Mouse (Mus musculus) neural tube, embryonic 14.5 days (tissue): Measurements from ENCODE around the gene Impad1. TPM values are rescaled to one million over a fixed set of nuclear protein-coding genes. Genes with fewer than 3 reads are reported as not detected.

Source experiments
- ATAC-seq: fragments of 200-750 bp; cut with Nextera tagmentation; 2 replicates; pipeline ENCODE4 v1.8.0; 2017; ENCODE audit warnings: low read depth, mild to moderate bottlenecking, moderate TSS enrichment, moderate library complexity
- H3K27ac ChIP-seq: fragments of 300-500 bp; sonication (generic); 2 replicates; pipeline ENCODE4 v1.5.1; 2014; ENCODE audit warnings: low read depth, mild to moderate bottlenecking, control low read depth, low read length, moderate library complexity, mixed read lengths
- H3K27me3 ChIP-seq: fragments of 300-500 bp; sonication (generic); 2 replicates; pipeline ENCODE4 v1.6.1; 2014; ENCODE audit warnings: low read length; ENCODE audit not compliant: control insufficient read depth, insufficient read depth
- H3K36me3 ChIP-seq: fragments of 300-500 bp; sonication (generic); 2 replicates; pipeline ENCODE4 v1.6.1; 2014; ENCODE audit warnings: low read length, mixed read lengths; ENCODE audit not compliant: control insufficient read depth, insufficient read depth
- H3K4me1 ChIP-seq: fragments of 300-500 bp; sonication (generic); 2 replicates; pipeline ENCODE4 v1.6.1; 2014; ENCODE audit warnings: low read length; ENCODE audit not compliant: control insufficient read depth, insufficient read depth
- H3K4me2 ChIP-seq: fragments of 300-500 bp; sonication (generic); 2 replicates; pipeline ENCODE4 v1.6.1; 2014; ENCODE audit warnings: mild to moderate bottlenecking, low read depth, low read length, control low read depth
- H3K4me3 ChIP-seq: fragments of 300-500 bp; sonication (generic); 2 replicates; pipeline ENCODE4 v1.5.1; 2014; ENCODE audit warnings: low read depth, low read length, control low read depth, mixed read lengths
- H3K9ac ChIP-seq: fragments of 300-500 bp; sonication (generic); replicated peaks from 2 replicates; pipeline ENCODE4 v1.6.1; 2014; ENCODE audit warnings: low read depth, mild to moderate bottlenecking, control low read depth, low read length, mixed read lengths
- H3K9me3 ChIP-seq: fragments of 300-500 bp; sonication (generic); 2 replicates; pipeline ENCODE4 v1.6.1; 2016; ENCODE audit warnings: low read length; ENCODE audit not compliant: control insufficient read depth
- WGBS: fragments of 180-500 bp; shearing (Covaris S2); extraction: QIAGEN DNeasy Blood & Tissue Kit; methylation state at CpG from one replicate; pipeline ENCODE4 v1.1.7; 2014; 5-methylcytosine and 5-hydroxymethylcytosine counted together
- polyA plus RNA-seq: library from polyadenylated mRNA; unstranded; fragments of >200 nt; fragmentation: Nextera tagmentation; extraction: Ambion mirVana; gene quantifications from 2 replicates; pipeline ENCODE4 v1.2.1, GENCODE M21; 2014

Gene Impad1
- polyA plus RNA-seq, 1 experiment from 2014 or later = 53.2 TPM

DNA sequence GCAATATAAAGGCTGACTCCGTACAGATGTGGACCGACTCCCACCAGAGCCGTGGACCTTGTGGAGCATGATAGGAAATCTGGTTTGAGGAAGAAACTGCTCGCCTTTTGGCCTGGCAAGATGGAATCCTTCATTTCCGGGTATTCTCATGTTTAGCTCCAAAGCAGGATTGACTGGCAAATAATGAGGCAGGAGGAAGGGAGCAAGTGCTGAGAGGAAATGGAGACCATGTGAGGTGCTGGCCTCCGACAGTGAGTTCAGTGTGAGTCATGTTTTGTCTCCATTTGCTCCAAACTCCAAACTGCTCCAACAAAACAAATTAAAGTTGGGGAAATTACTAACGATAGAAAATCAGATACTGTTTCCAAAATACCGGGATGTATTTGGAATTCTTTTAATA lies 69.3 kb downstream of the Impad1 start:
- Histone ChIP-seq H3K27me3 (no peaks in the 10 kb centered on the region), H3K9ac (no peak overlapping the region), H3K4me2 (no peak overlapping the region), H3K4me3 (no peak overlapping the region), H3K9me3 (no peaks in the 10 kb centered on the region), H3K36me3 (no peaks in the 10 kb centered on the region), H3K27ac (no peak overlapping the region), H3K4me1 (no peaks in the 10 kb centered on the region)
- 87% methylated on average over 8 of the region's 8 CpGs for WGBS
- no peak for ATAC-seq

DNA sequence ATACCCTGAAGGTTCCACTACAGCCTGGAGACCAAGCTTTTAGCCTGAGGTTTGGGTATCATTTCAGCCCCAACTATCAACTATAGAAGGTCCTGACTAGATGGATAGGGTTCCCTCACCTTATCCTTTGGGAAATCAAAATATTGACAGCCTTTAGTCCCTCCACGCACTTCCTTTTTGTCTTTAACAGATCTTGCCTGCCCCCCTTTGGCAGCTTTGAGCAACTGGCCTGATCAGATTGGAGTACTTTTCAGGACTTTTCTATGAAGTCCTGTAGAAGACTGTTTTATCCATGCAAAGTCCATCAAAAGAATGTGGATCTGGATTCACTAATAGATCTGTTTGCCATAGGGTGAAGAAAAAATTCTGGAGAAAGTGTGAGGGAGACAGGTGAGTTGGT lies 71.1 kb downstream of the Impad1 start:
- H3K27me3 ChIP-seq = no peaks in the 10 kb centered on the region
- H3K27ac ChIP-seq = no peak overlapping the region
- no peak for ATAC-seq
- no peak overlapping the region for H3K9ac ChIP-seq
- no peak overlapping the region for H3K4me3 ChIP-seq
- H3K4me2 ChIP-seq = no peak overlapping the region
- H3K4me1 ChIP-seq = no peaks in the 10 kb centered on the region
- 48% methylated on average over 1 of the region's 1 CpGs for WGBS
- H3K36me3 ChIP-seq = no peaks in the 10 kb centered on the region
- no peaks in the 10 kb centered on the region for H3K9me3 ChIP-seq

DNA sequence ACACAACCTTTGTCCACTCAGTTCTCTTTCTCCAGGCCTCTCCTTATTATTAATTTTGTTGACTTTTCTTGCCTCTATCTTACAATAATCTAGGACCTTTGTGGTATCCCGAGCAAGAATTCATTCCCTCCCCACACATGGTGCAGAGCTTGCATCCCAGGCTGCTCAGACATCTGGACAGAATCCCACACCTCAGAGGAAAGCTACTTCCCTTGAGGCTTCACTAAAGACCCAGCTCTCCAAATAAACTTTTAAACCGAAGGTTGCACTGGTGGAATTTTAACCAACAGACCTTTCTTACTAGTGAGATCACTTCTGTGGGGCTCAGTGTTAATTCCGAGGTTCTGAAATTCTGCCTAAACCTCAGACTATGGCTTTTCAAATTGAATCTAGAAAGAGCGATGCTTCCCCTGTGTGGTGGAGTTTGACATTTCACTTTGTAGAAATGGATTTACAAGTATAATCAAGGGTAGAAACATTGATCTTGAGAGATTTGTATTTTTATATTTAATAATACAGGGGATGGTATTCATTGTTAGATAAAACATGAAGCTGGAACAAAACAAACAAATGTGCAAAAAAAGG lies 75.3 kb downstream of the Impad1 start:
- no peak overlapping the region for H3K27ac ChIP-seq
- no peaks in the 10 kb centered on the region for H3K9me3 ChIP-seq
- no peak overlapping the region for H3K9ac ChIP-seq
- H3K27me3 ChIP-seq = no peaks in the 10 kb centered on the region
- no peaks in the 10 kb centered on the region for H3K36me3 ChIP-seq
- no peaks in the 10 kb centered on the region for H3K4me1 ChIP-seq
- no peak overlapping the region for H3K4me2 ChIP-seq
- WGBS = 68% methylated on average over 4 of the region's 4 CpGs
- ATAC-seq = peak; percentile 76
- H3K4me3 ChIP-seq = no peak overlapping the region
